Mouse (Mus musculus) small intestine, adult 10 weeks (tissue): Measurements from ENCODE around the gene Atp2a1. TPM values are rescaled to one million over a fixed set of nuclear protein-coding genes. Genes with fewer than 3 reads are reported as not detected.

Source experiments
- polyA plus RNA-seq: library from polyadenylated mRNA; stranded (reverse); fragments of 350-450 nt; fragmentation: Illumina TruSeq; extraction: RNeasy Lipid Tissue Mini Kit (QIAGEN cat#74804); gene quantifications from one replicate; pipeline ENCODE4 v1.2.3, GENCODE M21; 2014; ENCODE audit warnings: low replicate concordance

The Atp2a1 gene
- polyA plus RNA-seq: not detected

DNA sequence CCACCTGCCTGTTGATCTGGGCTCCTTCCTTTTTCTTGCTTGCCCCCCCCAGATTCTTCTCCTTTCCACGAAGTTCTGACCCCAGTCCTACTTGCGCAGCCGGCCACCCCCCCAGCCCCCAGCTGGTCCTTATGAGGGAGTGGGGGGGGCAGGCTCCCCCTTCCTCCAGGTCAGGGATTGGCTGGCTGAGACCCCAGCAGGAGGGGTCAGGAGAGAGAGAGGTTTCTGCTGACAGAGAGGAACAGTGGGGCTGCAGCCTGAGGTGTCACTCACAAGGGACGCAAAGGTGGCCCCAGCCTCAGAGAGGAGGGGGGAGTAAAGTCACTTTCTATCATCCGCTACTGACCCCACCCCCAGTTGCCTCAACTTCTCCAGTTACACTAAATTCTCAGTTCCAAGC lies at the start of gene Atp2a1:
Gene Atp2a1, minus strand, starts transcription at position 105 of the 400 bp plus-strand sequence.

DNA sequence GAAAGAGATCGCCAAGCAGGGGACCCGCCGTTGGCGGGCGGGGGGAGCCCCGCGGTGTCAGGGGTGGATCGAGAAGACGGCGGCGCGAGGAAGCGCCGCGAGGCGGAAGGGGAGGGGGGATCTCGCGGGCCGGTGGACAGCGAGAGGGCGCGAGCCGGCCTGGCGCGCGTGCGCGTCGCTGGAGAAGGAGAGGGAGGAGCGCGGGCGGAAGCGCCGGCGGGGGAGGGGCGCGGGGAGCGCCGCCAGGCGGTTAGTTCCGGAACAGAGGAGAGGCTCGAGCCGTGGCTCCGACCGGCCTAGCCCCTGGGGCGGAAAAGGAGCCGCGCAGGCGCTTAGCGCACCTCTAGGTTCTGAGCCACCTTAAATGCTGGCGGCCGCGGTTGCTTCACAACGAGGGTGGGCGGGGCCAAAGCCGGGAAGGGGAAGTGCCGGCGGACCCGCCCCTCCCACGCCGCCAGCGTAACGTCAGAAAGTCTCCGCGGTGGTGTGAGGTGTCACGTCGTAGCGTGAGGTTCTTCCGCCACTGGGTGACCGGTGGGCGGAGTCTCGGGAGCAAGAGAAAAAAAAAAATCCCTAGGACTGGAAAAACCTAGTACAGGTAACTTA lies 40.5 kb upstream of the Atp2a1 start, which contains the start of gene Atxn2l:
Gene Atxn2l, minus strand, starts transcription at position 165 of the 606 bp plus-strand sequence.

DNA sequence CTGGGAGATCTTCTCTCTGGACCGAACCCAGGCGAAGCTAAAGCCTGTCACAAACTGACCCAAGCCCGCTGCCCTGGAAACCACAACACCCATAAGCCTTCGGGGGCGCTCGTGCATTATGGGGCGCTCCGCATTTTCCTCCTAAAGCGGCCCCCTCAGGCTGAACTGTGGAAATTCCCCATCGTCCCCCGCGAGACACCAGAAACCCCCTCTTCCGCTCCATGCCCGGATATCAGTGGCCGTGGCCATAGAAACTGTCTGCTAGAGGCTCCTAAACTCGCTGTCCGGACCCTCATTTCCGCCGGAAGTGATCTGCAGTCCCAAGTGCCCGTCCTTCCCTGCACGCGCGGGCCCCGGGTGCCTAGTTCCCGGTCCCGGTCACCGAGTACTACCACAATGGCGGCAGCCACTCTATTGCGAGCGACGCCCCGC lies 24.2 kb upstream of the Atp2a1 start, which contains the start of gene Tufm:
Gene Tufm, plus strand, starts transcription at position 310 of the 432 bp plus-strand sequence.

DNA sequence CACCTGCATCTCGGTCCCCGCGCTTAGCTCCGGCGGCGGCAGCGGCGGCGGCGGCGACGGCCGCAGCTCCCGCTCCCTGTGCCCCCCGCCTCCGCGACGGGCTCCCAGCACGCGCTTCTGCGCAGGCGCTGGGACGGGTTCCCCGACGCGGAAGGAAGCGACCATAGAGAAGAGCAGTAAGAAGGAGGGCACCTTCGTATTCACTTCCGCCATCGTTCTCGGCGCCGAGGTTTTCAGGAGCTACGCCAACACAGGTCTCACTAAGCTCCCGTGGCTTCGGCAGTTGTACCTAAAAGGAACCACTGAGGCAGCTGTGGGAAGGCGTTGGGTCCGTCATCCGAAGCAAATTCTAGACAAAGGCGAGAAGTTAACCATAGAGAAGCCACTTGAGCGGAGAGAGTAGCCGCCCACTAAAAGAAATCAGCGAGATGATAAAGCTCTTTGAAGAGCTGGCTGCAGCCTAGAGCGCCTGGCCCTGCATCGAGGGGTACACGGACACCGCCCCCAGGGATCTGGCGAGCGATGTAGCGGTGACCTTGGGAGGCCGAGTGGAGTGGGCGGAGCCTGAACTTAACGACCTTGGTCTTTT lies 12.2 kb upstream of the Atp2a1 start, which contains the start of gene Sh2b1:
Gene Sh2b1, minus strand, starts transcription at position 432 of the 589 bp plus-strand sequence.

DNA sequence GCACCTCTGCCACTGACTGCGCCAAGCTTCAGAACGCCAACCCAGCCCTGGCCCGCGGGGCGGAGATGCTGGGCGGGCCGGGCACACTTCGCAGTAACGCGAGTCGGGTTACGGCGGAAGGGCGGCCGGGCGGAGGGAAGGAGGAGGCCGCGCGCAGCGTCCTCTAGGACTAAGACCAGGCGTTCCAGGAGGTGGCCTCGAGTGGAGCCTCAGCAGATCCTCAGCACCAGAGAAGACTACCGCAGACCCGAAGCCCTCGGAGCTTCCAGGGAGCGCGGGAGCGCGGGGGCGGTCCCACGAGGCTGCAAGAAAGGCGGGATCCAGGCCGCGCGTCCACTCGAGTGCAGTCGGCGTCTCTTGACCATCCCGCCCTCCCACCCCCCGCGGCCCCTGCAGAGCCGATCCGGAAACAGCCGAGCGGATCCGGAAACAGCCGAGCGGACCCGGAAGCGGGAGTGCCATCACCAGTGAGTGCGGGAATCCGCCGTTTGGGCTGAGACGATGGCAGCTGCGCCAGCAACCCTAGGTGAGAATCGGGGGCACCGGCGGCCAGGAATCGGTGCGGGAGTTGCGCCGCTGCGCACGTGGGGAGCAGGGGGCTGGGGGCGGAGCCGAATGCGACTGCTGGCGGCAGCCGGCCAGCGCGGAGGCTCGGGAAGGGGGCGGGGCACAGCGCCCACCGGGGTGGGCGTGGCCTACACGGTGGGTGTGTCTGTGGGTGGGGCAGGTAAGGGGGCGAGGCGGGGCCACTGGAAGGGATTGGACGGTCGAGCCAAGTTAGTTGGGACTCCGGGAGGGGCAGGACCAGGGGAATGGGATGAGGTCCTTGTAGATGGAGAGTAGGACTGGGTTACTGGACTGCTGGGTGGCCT lies 34.0 kb downstream of the Atp2a1 start, which contains the start of gene Rabep2:
Gene Rabep2, plus strand, starts transcription at position 129 of the 872 bp plus-strand sequence.

DNA sequence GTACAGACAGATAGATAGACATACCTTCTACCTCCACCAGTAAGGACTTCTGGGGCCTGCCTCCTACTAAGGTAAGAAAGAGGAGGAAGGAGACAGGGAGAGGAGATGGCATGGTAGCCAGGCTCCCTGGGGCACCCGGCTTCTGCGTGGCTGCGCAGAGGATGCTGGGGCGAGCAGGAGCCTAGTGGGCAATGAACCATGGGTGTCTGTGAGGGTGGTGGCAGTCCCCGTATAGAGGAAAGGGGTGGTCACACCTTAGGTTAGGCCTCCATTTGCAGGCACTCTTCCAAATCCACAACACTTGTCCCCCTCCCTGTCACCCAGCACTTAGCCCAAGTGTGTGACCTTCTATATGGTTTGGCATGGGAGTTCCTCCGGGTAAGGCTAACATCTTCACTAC lies 48.2 kb downstream of the Atp2a1 start, which contains the start of gene Cd19:
Gene Cd19, minus strand, starts transcription at position 165 of the 400 bp plus-strand sequence.

DNA sequence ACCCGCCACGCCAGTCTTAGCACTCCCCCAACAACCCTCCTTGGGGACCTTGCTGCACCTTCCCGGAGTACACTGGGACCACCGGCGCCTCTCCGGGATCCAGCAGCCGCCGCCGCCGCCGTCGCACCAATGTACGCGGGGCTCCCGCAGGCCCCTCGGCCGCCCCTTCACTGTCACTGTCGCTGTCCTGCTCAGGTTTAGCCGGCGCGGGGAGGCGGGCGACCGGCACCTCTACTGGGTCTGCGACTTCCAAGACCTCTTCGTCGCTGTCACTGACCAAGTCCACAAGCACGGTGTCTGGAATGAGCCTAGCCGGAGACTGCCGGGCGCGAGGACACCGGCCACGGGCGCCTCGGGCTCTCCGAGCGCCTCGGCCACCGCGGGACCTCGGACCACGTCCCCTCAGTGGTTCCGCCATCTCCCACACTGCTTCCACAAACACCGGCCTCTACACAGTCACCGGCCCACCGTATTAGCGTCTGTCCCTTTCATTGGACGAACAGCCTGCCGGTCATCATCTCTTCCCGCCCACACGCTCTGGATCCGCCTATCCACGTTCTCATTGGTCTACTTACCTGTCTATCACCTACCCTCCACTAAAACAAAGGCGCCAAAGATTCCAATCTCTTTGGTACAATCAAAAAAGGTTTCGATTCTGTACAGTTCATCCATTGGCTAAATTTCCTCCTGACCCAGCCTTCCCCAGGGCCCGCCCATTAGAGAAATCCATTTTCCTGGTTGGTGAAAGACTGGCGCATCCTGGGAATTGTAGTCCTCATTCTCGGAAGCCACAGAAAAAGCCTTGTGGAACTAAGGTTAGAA lies 66.4 kb downstream of the Atp2a1 start, which contains the start of gene Nfatc2ip:
Gene Nfatc2ip, minus strand, starts transcription at position 440 of the 822 bp plus-strand sequence.

Other genes with a start within 250 kb of the Atp2a1 start
- gene Sbk1, start 190.5 kb downstream of the Atp2a1 start, polyA plus RNA-seq: 4.1 TPM
- not detected for gene Lat, start 93.5 kb downstream of the Atp2a1 start, polyA plus RNA-seq
- 4.0 TPM for gene Spns1, start 85.7 kb downstream of the Atp2a1 start, polyA plus RNA-seq
- gene Nfatc2ip, start 66.4 kb downstream of the Atp2a1 start, polyA plus RNA-seq: 8.7 TPM
- 0.97 TPM for gene Cd19, start 48.2 kb downstream of the Atp2a1 start, polyA plus RNA-seq
- 1.0 TPM for gene Rabep2, start 34.3 kb downstream of the Atp2a1 start, polyA plus RNA-seq
- gene Sh2b1, start 12.3 kb upstream of the Atp2a1 start, polyA plus RNA-seq: 0.45 TPM
- gene Tufm, start 24.3 kb upstream of the Atp2a1 start, polyA plus RNA-seq: 3.2 TPM
- gene Atxn2l, start 40.3 kb upstream of the Atp2a1 start, polyA plus RNA-seq: 19.2 TPM
- gene Eif3c, start 103.3 kb upstream of the Atp2a1 start, polyA plus RNA-seq: 87.7 TPM
- not detected for gene Apobr, start 121.8 kb upstream of the Atp2a1 start, polyA plus RNA-seq
- gene Cln3, start 122.7 kb upstream of the Atp2a1 start, polyA plus RNA-seq: 0.59 TPM
- gene Il27, start 131.8 kb upstream of the Atp2a1 start, polyA plus RNA-seq: not detected
- 4.2 TPM for gene Nupr1, start 167.8 kb upstream of the Atp2a1 start, polyA plus RNA-seq
- gene Sgf29, start 186.2 kb upstream of the Atp2a1 start, polyA plus RNA-seq: not detected
- gene Sult1a1, start 213.3 kb upstream of the Atp2a1 start, polyA plus RNA-seq: 18.3 TPM
- not detected for gene Bola2, start 232.3 kb upstream of the Atp2a1 start, polyA plus RNA-seq
- 0.22 TPM for gene Slx1b, start 232.7 kb upstream of the Atp2a1 start, polyA plus RNA-seq
- gene Coro1a, start 244.7 kb upstream of the Atp2a1 start, polyA plus RNA-seq: 4.5 TPM